Mouse (Mus musculus) spleen, embryonic (tissue): ENCODE measurements around the gene Nme3.

Experiments used
- CTCF ChIA-PET: fragments of 350-600 bp; sonication (Branson Sonifier 250); formaldehyde crosslinking; loops from one replicate; lab custom pipeline; 2022; lab: Charles Lee

Gene Nme3

DNA sequence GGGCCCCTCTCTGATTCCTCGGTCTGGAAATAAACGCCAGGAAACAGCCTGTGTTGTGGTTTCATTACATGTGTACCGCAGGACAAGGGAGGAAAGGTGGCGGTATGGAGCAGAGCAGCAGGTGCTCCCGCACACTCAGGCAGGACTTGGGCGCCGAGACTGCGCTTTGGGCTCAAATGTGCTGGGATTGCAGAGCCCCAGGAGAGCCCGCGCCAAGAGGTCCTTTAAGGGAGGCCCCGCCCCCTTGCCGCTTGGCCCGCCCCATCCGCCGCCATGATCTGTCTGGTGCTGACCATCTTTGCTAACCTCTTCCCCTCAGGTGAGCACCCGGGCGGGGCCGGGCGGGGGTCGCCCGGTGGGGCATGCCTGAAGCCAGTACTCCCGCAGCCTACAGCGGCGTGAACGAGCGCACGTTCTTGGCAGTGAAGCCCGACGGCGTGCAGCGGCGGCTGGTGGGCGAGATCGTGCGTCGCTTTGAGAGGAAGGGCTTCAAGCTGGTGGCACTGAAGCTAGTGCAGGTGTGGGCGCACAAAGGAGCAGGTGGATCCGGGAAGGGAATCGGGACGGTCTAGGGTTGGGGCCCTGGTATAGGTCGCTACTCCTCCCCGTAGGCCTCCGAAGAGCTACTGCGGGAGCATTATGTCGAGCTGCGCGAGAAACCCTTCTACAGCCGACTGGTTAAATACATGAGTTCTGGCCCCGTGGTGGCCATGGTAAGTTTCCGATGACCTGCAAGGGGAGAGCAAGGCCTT, at the start of gene Nme3:
Nme3 (plus strand) TSS at position 260 of the 752 bp plus-strand sequence.
- CTCF ChIA-PET = no interaction called here

- CTCF ChIA-PET = no interaction called here
Measured at GRCm38 (mm10) chr17:24847386-24847785, 48.9 kb upstream of the Nme3 start.

DNA sequence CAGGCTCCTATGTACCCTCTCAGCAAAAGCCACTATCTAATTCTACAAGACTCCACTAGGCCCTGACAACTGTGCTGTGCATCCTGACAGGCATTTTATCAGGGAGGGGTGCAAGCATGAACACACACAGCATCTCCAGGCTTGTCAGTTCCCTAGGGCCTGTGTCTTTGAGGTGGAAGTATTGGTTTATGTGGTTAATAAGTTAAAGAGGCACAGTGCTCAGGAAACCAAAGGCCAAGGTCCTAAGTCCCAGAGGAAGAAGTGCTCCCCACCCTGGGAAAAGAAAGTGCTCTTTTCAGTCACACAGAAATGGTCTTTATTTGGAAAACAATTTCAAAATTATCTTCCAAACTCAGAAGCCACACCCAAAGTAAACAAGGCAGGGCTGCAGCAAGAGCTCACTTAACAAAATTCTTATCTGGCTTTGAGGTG, 47.7 kb upstream of the Nme3 start:
- CTCF ChIA-PET = interaction anchor here (0.7 kb wide), 1 partner anchor 384 kb away, joined by 3 read pairs; no protein-coding TSS in a partner anchor

- CTCF ChIA-PET = no interaction called here
Measured at GRCm38 (mm10) chr17:24849733-24850064, 46.6 kb upstream of the Nme3 start.

DNA sequence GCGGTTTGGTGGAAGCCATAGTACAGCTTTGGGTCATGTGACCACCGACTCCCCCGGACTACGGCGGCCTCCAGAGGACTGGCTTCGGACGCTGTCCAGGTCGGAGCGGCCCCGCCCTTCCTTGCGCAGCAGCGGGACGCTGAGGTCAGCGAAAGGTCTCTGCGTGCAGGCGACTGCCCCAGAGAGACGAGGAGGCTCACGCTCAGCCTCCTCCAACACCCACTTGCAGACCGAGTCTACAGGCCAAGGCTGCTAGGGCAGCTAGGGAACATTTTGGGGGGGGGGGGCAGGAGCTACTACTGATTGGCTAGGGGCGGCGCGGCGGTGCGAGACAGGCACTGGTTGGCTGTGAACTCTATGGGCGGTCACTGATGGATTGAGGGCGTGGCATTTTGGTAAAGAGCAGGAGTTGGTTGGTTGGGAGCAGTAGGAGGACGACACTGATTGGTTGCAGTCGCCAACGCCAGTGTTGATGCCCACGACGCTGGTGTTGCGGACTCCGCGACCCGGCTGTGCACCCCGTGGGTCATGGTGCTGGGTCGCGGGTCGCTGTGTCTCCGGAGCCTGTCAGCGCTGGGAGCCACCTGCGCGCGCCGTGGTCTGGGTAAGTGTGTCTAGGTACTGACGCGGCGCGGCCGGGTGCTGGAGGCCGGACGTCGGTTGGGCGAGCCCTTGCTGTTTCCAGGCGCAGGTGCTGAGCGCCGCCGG, 46.1 kb upstream of the Nme3 start, which contains the start of gene Fahd1:
Fahd1 (minus strand) TSS at position 300 of the 708 bp plus-strand sequence.
- CTCF ChIA-PET = interaction anchor here (1.1 kb wide), 1 partner anchor 32 kb away, joined by 4 read pairs; no protein-coding TSS in a partner anchor

DNA sequence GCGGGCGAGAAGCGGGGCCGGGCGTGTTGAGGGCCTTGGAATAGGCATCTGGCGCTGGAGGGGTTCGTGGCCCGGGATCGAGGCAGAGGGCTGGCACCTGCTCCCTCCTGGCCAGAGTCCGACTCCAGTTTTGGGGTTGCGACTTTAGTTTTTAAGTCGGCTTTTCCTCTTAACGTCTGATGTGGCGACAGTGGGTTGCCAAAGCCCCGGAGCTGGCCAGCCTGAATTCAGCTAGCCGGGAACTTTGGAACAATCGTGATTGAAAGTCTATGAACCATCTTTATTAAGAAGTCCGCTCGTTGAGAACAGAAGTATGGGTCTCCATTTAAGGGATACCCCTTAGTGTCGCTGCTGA, 45.5 kb upstream of the Nme3 start:
- CTCF ChIA-PET = interaction anchor here (1.1 kb wide), 1 partner anchor 31 kb away, joined by 4 read pairs; no protein-coding TSS in a partner anchor

GRCm38 (mm10) chr17:24851381-24852125, 44.7 kb upstream of the Nme3 start:
- CTCF ChIA-PET = interaction anchor here (1.1 kb wide), 1 partner anchor 31 kb away, joined by 4 read pairs; no protein-coding TSS in a partner anchor

DNA sequence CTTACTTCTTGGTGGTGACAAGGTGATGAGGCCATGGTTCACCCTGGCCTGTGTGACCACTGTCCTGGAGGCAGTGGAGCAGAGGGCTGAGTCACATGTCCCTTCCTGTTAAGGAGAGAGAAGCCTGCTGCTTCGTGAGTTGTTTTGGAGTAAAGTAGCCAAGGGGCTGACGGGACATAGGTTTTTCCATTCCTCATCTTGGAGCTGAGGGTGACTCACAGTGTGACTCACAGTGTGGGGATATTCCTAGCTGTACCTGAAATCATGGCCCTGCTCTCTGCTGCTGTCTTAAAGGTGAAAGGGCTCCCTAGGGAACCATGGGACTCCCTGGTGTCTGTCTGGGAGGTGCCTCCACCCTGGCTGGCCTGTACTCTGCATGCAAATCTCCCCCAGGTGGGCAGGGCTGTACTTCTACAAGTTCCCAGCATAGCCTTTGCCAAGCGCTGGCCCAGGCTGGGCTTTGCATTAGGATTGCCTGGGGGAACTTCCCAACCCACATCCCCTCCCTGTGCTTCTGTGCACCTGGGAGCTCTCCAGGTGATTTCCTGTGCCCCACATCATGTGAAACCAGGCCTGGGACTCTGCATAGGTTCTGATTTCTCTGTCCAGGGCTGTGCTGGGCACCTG, 40.3 kb upstream of the Nme3 start:
- CTCF ChIA-PET = no interaction called here

- CTCF ChIA-PET = no interaction called here
Measured at GRCm38 (mm10) chr17:24856589-24856988, 39.7 kb upstream of the Nme3 start.

DNA sequence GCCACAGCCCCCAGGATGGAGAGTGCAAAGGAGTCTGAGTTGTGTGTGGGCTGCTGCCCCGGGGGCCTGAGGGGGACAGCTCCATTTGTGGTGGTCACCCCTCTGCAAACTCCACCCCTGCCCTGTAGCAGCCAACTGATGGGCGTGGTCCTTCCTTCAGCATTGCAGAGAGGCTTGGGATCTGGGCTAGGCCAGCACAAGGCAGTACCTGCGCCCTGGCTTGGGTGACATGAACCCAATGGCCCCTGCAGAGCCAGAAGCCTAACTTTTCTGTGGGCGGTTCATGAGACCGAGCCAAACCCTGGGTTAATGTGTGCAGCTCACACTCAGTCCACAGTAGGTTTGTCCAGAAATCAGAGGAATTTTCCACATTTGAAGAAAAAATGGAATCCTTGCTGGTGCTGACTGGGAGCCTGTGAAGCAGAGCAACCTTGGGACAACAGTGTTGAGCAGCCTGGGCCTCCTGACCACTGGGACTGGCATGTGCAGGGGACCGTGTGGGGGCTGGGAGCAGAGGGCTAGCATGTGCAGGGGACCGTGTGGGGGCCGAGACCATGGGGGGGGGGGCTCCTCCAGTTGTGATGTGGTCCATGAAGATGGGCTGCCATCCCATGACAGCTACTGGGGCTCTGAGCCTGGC, 38.3 kb upstream of the Nme3 start:
- CTCF ChIA-PET = no interaction called here

DNA sequence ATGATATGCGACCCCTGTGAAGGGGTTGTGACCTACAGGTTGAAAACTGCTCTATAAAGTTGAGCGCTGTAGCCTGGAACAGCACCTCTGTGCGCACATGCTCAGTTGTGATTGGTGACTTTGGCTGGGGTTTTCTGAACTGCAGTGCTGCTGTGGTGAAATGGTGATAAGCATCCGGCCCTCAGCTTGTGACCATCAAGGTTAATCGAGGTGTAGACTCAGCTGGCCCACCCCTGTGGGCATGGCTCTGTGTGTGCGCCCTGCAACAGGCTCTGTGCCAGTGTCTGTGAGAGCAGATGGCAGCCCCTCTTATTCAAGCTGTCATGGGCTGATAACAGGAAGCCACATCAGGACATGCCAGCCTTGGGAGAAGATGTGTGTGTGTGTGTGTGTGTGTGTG, 37.3 kb upstream of the Nme3 start:
- CTCF ChIA-PET = no interaction called here

GRCm38 (mm10) chr17:24860076-24860475, 36.2 kb upstream of the Nme3 start:
- CTCF ChIA-PET = no interaction called here

- CTCF ChIA-PET = no interaction called here
Measured at GRCm38 (mm10) chr17:24861785-24862184, 34.5 kb upstream of the Nme3 start.

DNA sequence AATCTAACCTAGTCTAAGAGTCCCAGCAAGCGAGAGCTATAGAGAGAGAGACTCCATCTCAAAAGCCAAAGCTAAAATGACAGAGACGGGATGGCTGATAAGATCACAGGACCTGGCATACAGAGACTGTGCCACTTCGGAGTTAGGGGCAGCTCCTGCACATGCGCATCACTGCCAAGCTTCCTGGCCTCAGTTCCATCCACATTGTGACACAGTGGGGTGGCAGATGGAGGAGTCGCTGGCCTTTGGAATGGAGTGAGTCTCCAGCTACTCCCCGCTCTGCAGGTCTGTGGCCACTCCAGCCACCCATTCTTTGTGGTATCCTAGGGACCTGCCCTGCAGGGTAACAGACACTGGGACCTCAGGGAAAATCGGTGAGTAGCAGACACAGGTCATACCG, 30.5 kb upstream of the Nme3 start, which contains the start of gene Igfals:
Igfals (plus strand) TSS at position 222 of the 400 bp plus-strand sequence.
- CTCF ChIA-PET = no interaction called here

- CTCF ChIA-PET = no interaction called here
Measured at GRCm38 (mm10) chr17:24867914-24868313, 28.4 kb upstream of the Nme3 start.

DNA sequence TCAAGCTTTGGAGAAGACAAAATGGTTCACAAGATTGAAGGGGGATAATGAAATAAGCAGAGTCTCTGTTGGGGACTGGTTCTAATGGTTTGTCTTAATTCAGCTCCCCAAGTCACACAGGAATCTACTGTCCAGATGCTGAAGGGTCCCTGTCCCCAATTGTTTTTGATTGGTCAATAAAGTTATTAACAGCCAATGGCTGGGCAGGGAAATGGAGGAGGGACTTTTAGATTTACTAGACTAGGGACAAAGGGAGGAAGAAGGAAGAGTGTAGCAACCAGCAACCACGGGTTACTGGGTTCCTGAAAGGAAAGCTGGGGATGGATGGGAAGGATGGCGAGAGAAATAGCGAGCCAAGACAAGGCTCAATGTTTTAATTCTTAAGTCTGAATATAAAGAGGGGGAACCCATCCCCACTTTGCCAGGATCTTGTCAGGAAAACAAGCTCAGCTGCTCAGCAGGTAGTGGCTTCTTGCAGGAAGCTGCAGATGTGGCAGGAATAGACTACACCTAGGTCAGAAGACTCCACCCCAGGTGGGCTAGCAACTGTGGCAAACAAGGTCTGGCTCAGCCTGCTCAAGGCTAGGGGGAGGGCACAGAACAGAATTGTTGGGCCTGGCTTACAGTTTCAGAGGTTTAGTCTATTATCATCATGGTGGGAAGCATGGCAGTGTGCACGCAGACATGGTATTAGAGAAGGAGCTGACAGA, 22.4 kb upstream of the Nme3 start:
- CTCF ChIA-PET = no interaction called here

DNA sequence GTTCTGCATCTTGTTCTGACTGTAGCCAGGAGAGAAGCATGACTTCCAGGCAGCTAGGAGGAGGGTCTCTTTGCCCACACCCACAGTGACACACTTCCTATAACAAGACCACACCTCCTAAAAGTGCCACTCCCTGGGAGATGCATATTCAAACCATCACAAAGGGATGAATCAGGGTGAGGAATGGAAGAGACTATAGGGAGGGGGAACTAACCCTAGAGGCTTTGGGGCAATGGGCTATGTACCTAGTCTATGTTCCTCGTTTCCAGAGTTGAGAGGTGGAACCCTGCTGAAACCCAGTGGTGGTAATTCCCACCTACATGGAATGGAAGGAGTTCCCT, 21.9 kb upstream of the Nme3 start:
- CTCF ChIA-PET = no interaction called here

- CTCF ChIA-PET = no interaction called here
Measured at GRCm38 (mm10) chr17:24874989-24875388, 21.3 kb upstream of the Nme3 start.

DNA sequence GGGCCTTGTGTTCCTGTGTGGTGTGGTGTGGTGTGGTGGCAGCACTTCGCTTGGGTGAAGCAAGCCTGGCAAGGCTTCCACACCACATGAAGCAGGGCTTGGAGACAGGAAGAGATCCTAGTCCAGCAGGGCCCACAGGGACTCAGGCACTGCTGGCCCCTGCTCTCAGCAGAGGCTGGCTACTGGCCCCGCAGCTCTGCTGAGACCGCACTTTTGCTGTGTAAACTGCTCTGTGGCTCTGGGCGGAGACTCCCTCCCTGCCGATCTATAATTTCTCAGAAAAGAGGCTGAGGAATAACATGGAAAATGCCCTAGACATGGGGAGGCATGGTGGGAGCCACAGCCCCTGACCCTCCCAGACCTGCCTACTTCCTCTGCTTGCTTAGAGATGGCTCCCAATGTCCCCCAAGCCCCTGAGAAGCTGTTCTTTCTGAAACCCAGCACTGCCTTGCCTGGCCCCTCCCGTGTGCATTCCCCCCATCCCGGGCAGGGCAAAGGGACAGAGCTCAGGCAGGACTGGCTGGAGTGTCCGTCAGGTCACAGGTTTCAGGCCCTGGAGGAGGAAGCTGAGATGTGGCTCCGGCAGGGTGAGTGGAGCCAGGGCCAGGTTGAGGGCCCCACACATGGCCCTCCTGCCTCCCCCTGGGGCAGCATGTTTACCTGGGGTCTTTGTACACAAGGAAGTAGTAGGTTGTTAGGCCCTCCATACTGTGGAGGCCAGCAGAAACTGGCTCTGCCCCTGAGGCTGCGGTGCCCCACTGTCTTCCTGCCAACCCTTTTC, 18.8 kb upstream of the Nme3 start:
- CTCF ChIA-PET = no interaction called here

- CTCF ChIA-PET = no interaction called here
Measured at GRCm38 (mm10) chr17:24878117-24878397, 18.2 kb upstream of the Nme3 start.
